Mouse (Mus musculus): ENCODE data around the gene Spo11. TPM values are rescaled to one million over a fixed set of nuclear protein-coding genes. Genes with fewer than 3 reads are reported as not detected.

Gene Spo11
- polyA plus RNA-seq, 1 experiment, result not detected

DNA sequence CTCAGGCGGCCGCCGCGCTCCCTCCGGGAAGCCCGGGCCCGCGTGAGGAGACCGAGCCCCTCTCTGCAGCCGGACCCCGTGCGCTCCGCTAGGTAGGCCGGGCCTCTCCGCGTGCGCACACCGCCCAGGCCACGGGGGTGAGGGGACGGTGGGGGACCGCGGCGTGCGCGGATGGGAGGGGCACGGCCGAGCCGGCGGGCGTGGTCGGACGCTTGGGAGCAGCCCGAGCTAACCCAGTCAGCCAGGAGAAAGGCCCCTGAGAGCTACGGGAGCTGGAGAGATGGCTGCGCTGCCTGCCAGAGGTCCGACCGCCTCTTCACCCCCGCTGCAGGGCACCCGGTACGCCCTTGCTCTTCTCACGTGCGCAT is 22.8 kb downstream of the Spo11 start:
- H3K4me3 ChIP-seq (ENCODE audit: insufficient read depth, low read length), result peak overlapping the region; percentile 98
- peaks cover 2% of the 10 kb centered on the region; the same call in 1 of the 2 replicates for H3K4me1 ChIP-seq (ENCODE audit: control insufficient read depth, insufficient read depth, low read length)
- no peak for TF ChIP-seq CTCF (IDR thresholded peaks at IDR 0.05; ENCODE audit: borderline replicate concordance, insufficient read depth, low read length)
- no peak; the same call in 1 of the 2 replicates for TF ChIP-seq POLR2A (IDR thresholded peaks at IDR 0.05; ENCODE audit: low read depth, low read length)
- no peak overlapping the region for H3K27ac ChIP-seq (ENCODE audit: insufficient read depth, low read length)

DNA sequence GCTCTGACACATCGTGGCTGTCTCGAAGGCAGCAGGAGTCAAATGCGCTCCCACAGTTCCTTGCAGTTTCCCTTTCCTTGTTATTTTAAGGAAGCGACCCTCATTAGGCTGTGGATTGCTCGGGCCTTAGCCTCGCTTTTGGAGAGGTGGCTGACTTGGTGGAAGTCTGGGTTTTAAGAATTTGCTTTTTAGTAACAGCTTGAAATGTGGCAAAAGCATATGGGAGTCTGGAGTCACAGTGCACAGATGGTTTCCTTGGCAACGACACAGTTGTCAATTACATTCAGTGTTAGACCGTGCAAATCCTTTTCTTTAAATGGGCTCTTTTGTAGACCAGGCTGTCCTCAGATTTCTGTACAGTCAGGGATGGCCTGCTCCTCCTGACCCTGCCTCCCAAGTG is 23.4 kb downstream of the Spo11 start:
- peaks cover 2% of the 10 kb centered on the region; the same call in 1 of the 2 replicates for H3K4me1 ChIP-seq (ENCODE audit: control insufficient read depth, insufficient read depth, low read length)
- peak overlapping the region; percentile 98 for H3K4me3 ChIP-seq (ENCODE audit: insufficient read depth, low read length)
- no peak for TF ChIP-seq POLR2A (IDR thresholded peaks at IDR 0.05; ENCODE audit: low read depth, low read length)
- TF ChIP-seq CTCF (IDR thresholded peaks at IDR 0.05; ENCODE audit: borderline replicate concordance, insufficient read depth, low read length), result no peak
- H3K27ac ChIP-seq (ENCODE audit: insufficient read depth, low read length), result no peak overlapping the region

DNA sequence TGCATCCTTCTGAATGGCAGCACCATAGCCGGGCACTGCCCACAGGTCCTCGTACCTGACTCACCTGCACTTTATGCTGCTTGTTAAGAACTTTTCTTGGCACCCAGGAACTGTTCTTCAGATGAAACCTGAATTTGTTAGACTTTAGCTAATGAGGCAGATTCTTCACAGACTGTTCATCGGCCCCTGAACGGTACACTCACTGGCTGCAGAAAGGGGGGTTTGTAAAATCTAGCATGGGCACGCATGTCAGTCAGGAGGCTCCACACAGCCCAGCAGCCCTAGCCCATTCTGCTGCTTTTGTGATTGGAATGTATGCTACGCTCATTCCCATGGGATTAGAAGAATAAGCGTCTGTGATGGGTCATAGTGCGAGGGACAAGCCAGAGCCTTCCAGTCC is 26.2 kb downstream of the Spo11 start:
- H3K4me1 ChIP-seq (ENCODE audit: control insufficient read depth, insufficient read depth, low read length), result peaks cover 2% of the 10 kb centered on the region; the same call in 1 of the 2 replicates
- no peak overlapping the region for H3K4me3 ChIP-seq (ENCODE audit: insufficient read depth, low read length)
- TF ChIP-seq POLR2A (IDR thresholded peaks at IDR 0.05; ENCODE audit: low read depth, low read length) (no peak), CTCF (IDR thresholded peaks at IDR 0.05; ENCODE audit: borderline replicate concordance, insufficient read depth, low read length) (no peak)
- no peak overlapping the region for H3K27ac ChIP-seq (ENCODE audit: insufficient read depth, low read length)

DNA sequence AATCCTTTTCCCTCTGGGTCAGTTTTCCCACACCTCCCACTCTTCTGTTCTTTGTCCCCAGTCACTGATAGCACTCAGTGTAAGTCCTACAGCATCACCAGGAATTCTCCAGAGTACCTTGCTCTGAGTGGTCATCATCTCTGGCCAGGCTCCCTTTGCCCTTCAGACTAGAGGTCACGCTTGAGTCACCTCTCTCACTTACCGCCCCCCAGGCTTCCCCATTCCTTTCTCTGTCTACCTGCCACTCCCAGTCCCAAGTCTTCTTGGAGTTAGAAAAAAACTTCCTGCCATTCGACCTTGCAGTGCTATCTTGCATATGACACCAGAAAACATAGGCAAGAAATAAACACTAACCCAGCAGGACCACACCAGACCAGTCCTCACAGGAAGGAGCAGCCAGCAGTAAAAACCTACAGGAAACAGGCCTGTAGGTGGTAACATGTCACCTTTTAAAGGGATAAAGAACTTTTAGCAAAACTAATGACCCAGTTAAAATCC is 32.8 kb downstream of the Spo11 start:
- TF ChIP-seq CTCF (IDR thresholded peaks at IDR 0.05; ENCODE audit: borderline replicate concordance, insufficient read depth, low read length), result no peak
- no peak for TF ChIP-seq POLR2A (IDR thresholded peaks at IDR 0.05; ENCODE audit: low read depth, low read length)
- Histone ChIP-seq H3K4me3 (ENCODE audit: insufficient read depth, low read length) (no peak overlapping the region), H3K4me1 (ENCODE audit: control insufficient read depth, insufficient read depth, low read length) (no peaks in the 10 kb centered on the region), H3K27ac (ENCODE audit: insufficient read depth, low read length) (no peak overlapping the region)

DNA sequence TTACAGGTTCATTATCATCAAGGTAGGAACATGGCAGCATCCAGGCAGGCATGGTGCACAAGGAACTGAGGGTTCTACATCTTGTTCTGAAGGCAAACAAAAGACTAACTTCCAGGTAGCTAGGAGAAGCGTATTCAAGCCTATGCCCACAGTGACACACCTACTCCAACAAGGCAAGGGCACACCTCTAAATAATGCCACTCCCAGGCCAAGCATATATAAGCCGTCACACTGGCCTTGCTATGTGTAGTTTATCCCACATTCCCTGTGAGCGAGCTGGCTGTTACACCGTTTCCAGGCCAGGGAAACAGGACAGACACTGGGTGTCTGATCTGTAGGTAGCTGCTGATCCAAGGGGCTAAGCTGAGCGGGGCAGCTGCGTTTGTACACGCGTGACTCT is 33.9 kb downstream of the Spo11 start:
- no peaks in the 10 kb centered on the region for H3K4me1 ChIP-seq (ENCODE audit: control insufficient read depth, insufficient read depth, low read length)
- no peak overlapping the region for H3K27ac ChIP-seq (ENCODE audit: insufficient read depth, low read length)
- H3K4me3 ChIP-seq (ENCODE audit: insufficient read depth, low read length), result no peak overlapping the region
- TF ChIP-seq CTCF (IDR thresholded peaks at IDR 0.05; ENCODE audit: borderline replicate concordance, insufficient read depth, low read length) (no peak), POLR2A (IDR thresholded peaks at IDR 0.05; ENCODE audit: low read depth, low read length) (no peak)

DNA sequence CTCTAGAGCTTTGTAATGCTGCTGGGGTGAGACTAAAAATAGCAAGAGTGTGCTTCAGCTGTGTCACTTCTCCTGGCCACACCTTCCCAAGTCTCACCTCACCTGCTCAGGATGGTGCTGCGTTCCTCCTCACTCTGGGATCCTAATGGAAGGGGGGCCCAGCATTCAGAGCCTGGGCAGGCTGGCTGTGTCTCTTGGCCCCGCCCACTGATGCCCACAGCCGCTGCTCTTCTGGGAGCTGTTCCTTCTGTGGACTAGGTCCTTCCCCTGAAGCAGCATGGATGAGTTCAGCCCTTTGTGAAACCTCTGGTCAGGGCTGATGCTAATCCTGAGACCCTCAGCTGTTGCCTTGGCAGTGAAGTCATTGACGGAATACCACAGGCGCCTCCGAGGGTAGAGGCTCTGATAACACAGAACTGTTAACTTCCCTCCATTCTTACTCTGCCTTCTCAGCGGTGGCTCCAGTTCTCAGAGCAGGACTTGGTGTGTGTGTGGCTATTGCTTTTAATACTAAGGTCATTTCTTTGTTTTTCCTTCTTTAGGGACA is 37.3 kb downstream of the Spo11 start:
- no peak overlapping the region for H3K27ac ChIP-seq (ENCODE audit: insufficient read depth, low read length)
- no peaks in the 10 kb centered on the region; the same call in 1 of the 2 replicates for H3K4me1 ChIP-seq (ENCODE audit: control insufficient read depth, insufficient read depth, low read length)
- TF ChIP-seq CTCF (IDR thresholded peaks at IDR 0.05; ENCODE audit: borderline replicate concordance, insufficient read depth, low read length) (no peak), POLR2A (IDR thresholded peaks at IDR 0.05; ENCODE audit: low read depth, low read length) (no peak)
- no peak overlapping the region for H3K4me3 ChIP-seq (ENCODE audit: insufficient read depth, low read length)

DNA sequence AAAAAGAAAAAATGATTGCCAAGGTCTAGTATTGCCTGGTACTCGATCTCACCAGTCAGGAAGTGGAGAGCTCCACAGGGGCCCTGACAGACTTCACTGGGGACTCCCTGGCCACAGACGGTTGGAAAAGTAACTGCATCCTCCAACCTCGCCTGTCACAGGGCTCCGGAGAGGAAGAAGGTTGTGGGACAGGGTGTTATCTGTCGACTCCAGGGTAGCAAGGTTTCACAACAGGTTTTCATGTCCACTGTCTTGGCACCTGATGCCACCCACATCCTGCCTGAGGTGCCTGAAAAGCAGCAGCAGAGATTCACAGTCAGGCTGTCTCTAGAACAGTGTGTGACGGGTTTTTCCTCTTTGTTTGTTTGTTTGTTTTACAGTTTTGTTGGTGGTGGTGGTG is 40.4 kb downstream of the Spo11 start:
- Histone ChIP-seq H3K4me3 (ENCODE audit: insufficient read depth, low read length) (no peak overlapping the region), H3K27ac (ENCODE audit: insufficient read depth, low read length) (no peak overlapping the region), H3K4me1 (ENCODE audit: control insufficient read depth, insufficient read depth, low read length) (no peaks in the 10 kb centered on the region; the same call in 1 of the 2 replicates)
- TF ChIP-seq CTCF (IDR thresholded peaks at IDR 0.05; ENCODE audit: borderline replicate concordance, insufficient read depth, low read length) (no peak), POLR2A (IDR thresholded peaks at IDR 0.05; ENCODE audit: low read depth, low read length) (no peak)

DNA sequence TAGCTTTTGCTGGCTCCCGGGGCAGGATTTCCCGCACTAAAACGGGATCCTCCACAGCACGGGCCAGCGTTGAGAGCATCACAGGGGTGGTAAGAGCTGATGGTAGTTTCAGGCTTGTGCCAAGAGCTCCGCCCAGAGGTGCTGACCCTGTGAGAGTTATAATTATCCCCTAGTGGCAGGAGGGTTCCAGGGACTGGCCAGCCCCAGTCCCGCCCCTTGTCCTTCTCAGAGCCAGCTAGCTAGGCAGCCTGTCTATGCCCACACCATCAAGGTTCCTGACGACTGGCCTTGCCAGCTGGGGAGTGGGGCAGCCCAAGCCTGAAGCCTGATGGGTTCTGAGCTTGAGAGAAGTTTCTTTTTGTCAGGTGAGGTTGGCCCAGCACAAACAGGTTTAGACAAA is 41.1 kb downstream of the Spo11 start:
- peaks cover 3% of the 10 kb centered on the region for H3K4me1 ChIP-seq (ENCODE audit: control insufficient read depth, insufficient read depth, low read length)
- H3K27ac ChIP-seq (ENCODE audit: insufficient read depth, low read length), result no peak overlapping the region
- TF ChIP-seq POLR2A (IDR thresholded peaks at IDR 0.05; ENCODE audit: low read depth, low read length) (no peak), CTCF (IDR thresholded peaks at IDR 0.05; ENCODE audit: borderline replicate concordance, insufficient read depth, low read length) (no peak)
- no peak overlapping the region for H3K4me3 ChIP-seq (ENCODE audit: insufficient read depth, low read length)

DNA sequence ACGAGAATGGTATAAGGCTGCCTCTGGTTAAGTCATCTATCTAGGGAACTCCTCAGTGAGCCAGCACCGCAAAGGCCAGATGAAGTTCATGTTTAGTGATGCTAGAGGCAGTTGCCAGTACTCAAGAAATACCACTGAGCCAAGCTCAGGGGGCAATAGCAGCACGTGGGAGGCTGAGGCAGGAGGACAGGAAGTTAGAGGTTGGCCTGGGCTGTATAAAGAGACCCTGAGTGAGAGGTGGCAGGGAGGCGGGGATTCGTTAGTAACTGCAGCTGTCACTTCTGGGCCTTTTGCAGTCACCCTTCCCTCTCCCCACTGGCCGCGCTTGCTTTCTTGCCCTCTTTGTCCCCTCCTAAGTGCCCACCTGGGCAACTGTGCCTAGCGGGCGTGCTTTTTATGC is 41.8 kb downstream of the Spo11 start:
- Histone ChIP-seq H3K27ac (ENCODE audit: insufficient read depth, low read length) (no peak overlapping the region), H3K4me1 (ENCODE audit: control insufficient read depth, insufficient read depth, low read length) (peaks cover 3% of the 10 kb centered on the region), H3K4me3 (ENCODE audit: insufficient read depth, low read length) (no peak overlapping the region)
- TF ChIP-seq POLR2A (IDR thresholded peaks at IDR 0.05; ENCODE audit: low read depth, low read length), result no peak
- TF ChIP-seq CTCF (IDR thresholded peaks at IDR 0.05; ENCODE audit: borderline replicate concordance, insufficient read depth, low read length), result no peak

DNA sequence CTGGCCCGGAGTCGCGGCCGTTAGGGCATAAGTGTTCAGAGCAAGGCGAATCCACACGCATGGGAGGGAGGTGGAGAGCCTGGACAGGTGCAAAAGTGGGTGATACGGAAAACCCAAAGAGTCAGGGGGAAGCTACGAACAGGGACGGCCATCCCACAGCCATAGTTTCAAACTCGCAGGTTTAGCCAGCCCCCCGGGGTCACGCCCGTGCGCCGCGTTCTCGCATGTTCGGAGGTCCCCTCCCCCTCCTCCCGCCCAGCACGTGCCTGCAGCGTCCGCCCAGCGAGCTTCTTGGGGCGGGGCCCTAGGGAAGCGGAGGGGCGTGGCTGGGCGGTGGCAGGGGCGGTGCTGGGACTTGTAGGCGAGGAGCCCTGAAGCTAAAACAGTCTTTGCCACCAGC is 42.3 kb downstream of the Spo11 start:
- TF ChIP-seq CTCF (IDR thresholded peaks at IDR 0.05; ENCODE audit: borderline replicate concordance, insufficient read depth, low read length), result no peak
- TF ChIP-seq POLR2A (IDR thresholded peaks at IDR 0.05; ENCODE audit: low read depth, low read length), result no peak
- H3K27ac ChIP-seq (ENCODE audit: insufficient read depth, low read length), result no peak overlapping the region
- H3K4me1 ChIP-seq (ENCODE audit: control insufficient read depth, insufficient read depth, low read length), result peaks cover 3% of the 10 kb centered on the region
- H3K4me3 ChIP-seq (ENCODE audit: insufficient read depth, low read length), result peak overlapping the region; percentile 30; the same call in 1 of the 2 replicates
